Comparison of ENCODE assay signal across 7 mouse cellular contexts in genomic region chr11:101176117-101176691, GRCm38 (mm10). TPM values are rescaled to one million over a fixed set of nuclear protein-coding genes. Genes with fewer than 3 reads are reported as not detected.
DNase-seq lines count a peak whose midpoint lies in the region; ATAC-seq and TF ChIP-seq lines count a peak whose summit lies in the region.

No protein-coding gene starts in this region.

- peaks cover 5% of the 10 kb centered on the region for H3K4me1 ChIP-seq in cortical plate, adult 2 months (ENCODE audit: control insufficient read depth, insufficient read depth, low read length)
- H3K4me1 ChIP-seq in limb, embryonic 14.5 days (ENCODE audit: control insufficient read depth, insufficient read depth, low read length) = peaks cover 25% of the 10 kb centered on the region
- H3K4me1 ChIP-seq in neural tube, embryonic 12.5 days = peaks cover 45% of the 10 kb centered on the region

- no peak for ATAC-seq in limb, embryonic 14.5 days (ENCODE audit: low FRiP score, low read depth)
- ATAC-seq in neural tube, embryonic 12.5 days (ENCODE audit: low FRiP score, low read depth) = no peak

- under 1% methylated on average over 25 of the region's 25 CpGs for WGBS in limb, embryonic 14.5 days
- under 1% methylated on average over 25 of the region's 25 CpGs for WGBS in neural tube, embryonic 12.5 days

- no peak for TF ChIP-seq POLR2A in cortical plate, adult 2 months (IDR thresholded peaks at IDR 0.05; ENCODE audit: extremely low read depth, insufficient read depth, low read length)
- TF ChIP-seq POLR2A in limb, embryonic 14.5 days (IDR thresholded peaks at IDR 0.05; ENCODE audit: borderline replicate concordance, extremely low read depth, insufficient read depth, insufficient read length) = no peak

- peak overlapping the region; percentile 45 for H3K4me2 ChIP-seq in limb, embryonic 14.5 days (replicated peaks; ENCODE audit: low read depth, low read length, severe bottlenecking)
- peak overlapping the region; percentile 70 for H3K4me2 ChIP-seq in neural tube, embryonic 12.5 days (replicated peaks)

- 0 out of 2 replicates have a peak, but pooled peaks have one; percentile 8 for TF ChIP-seq CTCF in cortical plate, adult 2 months (IDR thresholded peaks at IDR 0.05; ENCODE audit: extremely low read depth, insufficient read depth, low read length)

- no peaks in the 10 kb centered on the region for H3K9me3 ChIP-seq in limb, embryonic 14.5 days (ENCODE audit: control insufficient read depth, low read length)
- H3K9me3 ChIP-seq in neural tube, embryonic 12.5 days = no peaks in the 10 kb centered on the region

- H3K9ac ChIP-seq in limb, embryonic 14.5 days (ENCODE audit: low read depth, low read length, severe bottlenecking) = no peak overlapping the region
- H3K9ac ChIP-seq in neural tube, embryonic 12.5 days = peak overlapping the region; percentile 47; the same call in 1 of the 2 replicates

- H3K27me3 ChIP-seq in limb, embryonic 14.5 days (ENCODE audit: control insufficient read depth, insufficient read depth, low read length) = peaks cover 44% of the 10 kb centered on the region
- H3K27me3 ChIP-seq in neural tube, embryonic 12.5 days (replicated peaks) = peaks cover 61% of the 10 kb centered on the region

- peak overlapping the region; percentile 77 for H3K4me3 ChIP-seq in cortical plate, adult 2 months (ENCODE audit: insufficient read depth, low read length)
- H3K4me3 ChIP-seq in limb, embryonic 14.5 days (replicated peaks; ENCODE audit: low read length) = peak overlapping the region; percentile 24
- H3K4me3 ChIP-seq in neural tube, embryonic 12.5 days = peak overlapping the region; percentile 31

- peak overlapping the region; percentile 82 for H3K27ac ChIP-seq in cortical plate, adult 2 months (ENCODE audit: insufficient read depth, low read length)
- H3K27ac ChIP-seq in limb, embryonic 14.5 days (replicated peaks; ENCODE audit: low read depth, low read length) = no peak overlapping the region
- no peak overlapping the region for H3K27ac ChIP-seq in neural tube, embryonic 12.5 days

- no peaks in the 10 kb centered on the region for H3K36me3 ChIP-seq in limb, embryonic 14.5 days (ENCODE audit: control insufficient read depth, insufficient read depth, low read length)
- H3K36me3 ChIP-seq in neural tube, embryonic 12.5 days = no peaks in the 10 kb centered on the region

- DNase-seq in urinary bladder, adult 2 months (ENCODE audit: low spot score) = peak; percentile 28
- no peak for DNase-seq in urinary bladder, adult 18-20 months (ENCODE audit: low spot score in 2 of 2)
- peak; percentile 58 to 64 for DNase-seq in heart, postnatal 14 days
- no peak for DNase-seq in limb, embryonic 14.5 days (ENCODE audit: low spot score)
- no peak for DNase-seq in thymus, postnatal 0 days (ENCODE audit: low spot score)

- intact Hi-C loops in heart, postnatal 14 days (cut with DNase I) = loop anchor here (10.0 kb wide), 1 partner anchor 281 kb away; no protein-coding TSS in a partner anchor

RNA-seq across cellular contexts. Expression of gene Ccr10, which starts 1.0 kb away (rescaled TPM):
- 0.19 and 0.21 TPM in 2 replicates for polyA plus RNA-seq in urinary bladder, adult 2 months (2012; rRNA removed)
- 0.23 and 0.36 TPM in 2 replicates for polyA plus RNA-seq in cortical plate, adult 2 months (2012; rRNA removed)
- not detected for total RNA-seq in heart, postnatal 14 days (2021)
- polyA plus RNA-seq in limb, embryonic 14.5 days (2012; rRNA removed) = 0.09 and 0.17 TPM in 2 replicates
- polyA plus RNA-seq in limb, embryonic 14.5 days (2014; fragmentation: Nextera tagmentation; extraction: Ambion mirVana) = 0.11 and 0.41 TPM in 2 replicates
- polyA plus RNA-seq in neural tube, embryonic 12.5 days (2016; fragmentation: Nextera tagmentation; extraction: Ambion mirVana) = 0.29 and 0.37 TPM in 2 replicates
- 1.7 and 1.8 TPM in 2 replicates for polyA plus RNA-seq in thymus, postnatal 0 days (2015; fragmentation: Nextera tagmentation; extraction: Ambion mirVana)

RNA-seq across cellular contexts. Expression of gene Plekhh3, which starts 5.1 kb away (rescaled TPM):
- 33.9 and 35.6 TPM in 2 replicates for polyA plus RNA-seq in urinary bladder, adult 2 months (2012; rRNA removed)
- polyA plus RNA-seq in cortical plate, adult 2 months (2012; rRNA removed) = 15.1 and 15.8 TPM in 2 replicates
- 10 to 100 TPM; 26.6 to 26.9 TPM for total RNA-seq in heart, postnatal 14 days (2021)
- 17.4 and 20.6 TPM in 2 replicates for polyA plus RNA-seq in limb, embryonic 14.5 days (2012; rRNA removed)
- polyA plus RNA-seq in limb, embryonic 14.5 days (2014; fragmentation: Nextera tagmentation; extraction: Ambion mirVana) = 19.6 and 20.5 TPM in 2 replicates
- polyA plus RNA-seq in neural tube, embryonic 12.5 days (2016; fragmentation: Nextera tagmentation; extraction: Ambion mirVana) = 16.1 and 17.1 TPM in 2 replicates
- 2.4 and 2.8 TPM in 2 replicates for polyA plus RNA-seq in thymus, postnatal 0 days (2015; fragmentation: Nextera tagmentation; extraction: Ambion mirVana)

RNA-seq across cellular contexts. Expression of gene Cntnap1, which starts 5.9 kb away (rescaled TPM):
- 4.2 and 5.8 TPM in 2 replicates for polyA plus RNA-seq in urinary bladder, adult 2 months (2012; rRNA removed)
- polyA plus RNA-seq in cortical plate, adult 2 months (2012; rRNA removed) = 89.5 and 92.4 TPM in 2 replicates
- total RNA-seq in heart, postnatal 14 days (2021) = 1 to 10 TPM; 1.4 to 2.1 TPM
- polyA plus RNA-seq in limb, embryonic 14.5 days (2012; rRNA removed) = 1.5 and 2.1 TPM in 2 replicates
- polyA plus RNA-seq in limb, embryonic 14.5 days (2014; fragmentation: Nextera tagmentation; extraction: Ambion mirVana) = 0.56 and 0.64 TPM in 2 replicates
- 1.7 and 2.2 TPM in 2 replicates for polyA plus RNA-seq in neural tube, embryonic 12.5 days (2016; fragmentation: Nextera tagmentation; extraction: Ambion mirVana)
- 0.32 and 0.53 TPM in 2 replicates for polyA plus RNA-seq in thymus, postnatal 0 days (2015; fragmentation: Nextera tagmentation; extraction: Ambion mirVana)

RNA-seq across cellular contexts. Expression of gene Tubg2, which starts 20.5 kb away (rescaled TPM):
- polyA plus RNA-seq in urinary bladder, adult 2 months (2012; rRNA removed) = 3.3 and 5.0 TPM in 2 replicates
- 57.9 and 61.0 TPM in 2 replicates for polyA plus RNA-seq in cortical plate, adult 2 months (2012; rRNA removed)
- total RNA-seq in heart, postnatal 14 days (2021) = 1 to 10 TPM; 2.2 to 2.9 TPM
- polyA plus RNA-seq in limb, embryonic 14.5 days (2012; rRNA removed) = 6.2 and 7.3 TPM in 2 replicates
- polyA plus RNA-seq in limb, embryonic 14.5 days (2014; fragmentation: Nextera tagmentation; extraction: Ambion mirVana) = 7.1 and 8.0 TPM in 2 replicates
- polyA plus RNA-seq in neural tube, embryonic 12.5 days (2016; fragmentation: Nextera tagmentation; extraction: Ambion mirVana) = 13.4 and 15.1 TPM in 2 replicates
- 1.5 and 1.6 TPM in 2 replicates for polyA plus RNA-seq in thymus, postnatal 0 days (2015; fragmentation: Nextera tagmentation; extraction: Ambion mirVana)

RNA-seq across cellular contexts. Expression of gene Ezh1, which starts 50.1 kb away (rescaled TPM):
- polyA plus RNA-seq in urinary bladder, adult 2 months (2012; rRNA removed) = 45.0 and 45.7 TPM in 2 replicates
- polyA plus RNA-seq in cortical plate, adult 2 months (2012; rRNA removed) = 51.9 and 53.2 TPM in 2 replicates
- 10 to 100 TPM; 24.0 to 27.5 TPM for total RNA-seq in heart, postnatal 14 days (2021)
- 28.3 and 28.4 TPM in 2 replicates for polyA plus RNA-seq in limb, embryonic 14.5 days (2012; rRNA removed)
- polyA plus RNA-seq in limb, embryonic 14.5 days (2014; fragmentation: Nextera tagmentation; extraction: Ambion mirVana) = 14.4 and 17.0 TPM in 2 replicates
- 14.1 and 14.3 TPM in 2 replicates for polyA plus RNA-seq in neural tube, embryonic 12.5 days (2016; fragmentation: Nextera tagmentation; extraction: Ambion mirVana)
- 13.7 and 13.8 TPM in 2 replicates for polyA plus RNA-seq in thymus, postnatal 0 days (2015; fragmentation: Nextera tagmentation; extraction: Ambion mirVana)

Comparison
In these comparisons a context has a peak if more than half of its experiments do, and no peak if none do; other contexts are left out.
1. DNase-seq: peak in urinary bladder, adult 2 months (single experiment) and heart, postnatal 14 days (2 of 2); none in urinary bladder, adult 18-20 months (0 of 2), limb, embryonic 14.5 days (single experiment) and thymus, postnatal 0 days (single experiment).
2. H3K4me3 ChIP-seq: peak in every context shown above with its lines; median percentile 77 in cortical plate, adult 2 months; 31 in neural tube, embryonic 12.5 days; 24 in limb, embryonic 14.5 days.
3. RNA of gene Cntnap1, which starts 5.9 kb away (polyA plus RNA-seq): 89.5 to 92.4 TPM in cortical plate, adult 2 months; 4.2 to 5.8 TPM in urinary bladder, adult 2 months, 1.7 to 2.2 TPM in neural tube, embryonic 12.5 days, 0.56 to 2.1 TPM in limb, embryonic 14.5 days and 0.32 to 0.53 TPM in thymus, postnatal 0 days; every median in the first group is over 10 times any median in the second.